Mouse (Mus musculus): Measurements from ENCODE around the gene Gm9603.
"Not testable (repeated sequence)": the region's sequence is repeated elsewhere in the genome, so short reads cannot be mapped to it uniquely, and the experiment has no call there.

The Gm9603 gene

DNA sequence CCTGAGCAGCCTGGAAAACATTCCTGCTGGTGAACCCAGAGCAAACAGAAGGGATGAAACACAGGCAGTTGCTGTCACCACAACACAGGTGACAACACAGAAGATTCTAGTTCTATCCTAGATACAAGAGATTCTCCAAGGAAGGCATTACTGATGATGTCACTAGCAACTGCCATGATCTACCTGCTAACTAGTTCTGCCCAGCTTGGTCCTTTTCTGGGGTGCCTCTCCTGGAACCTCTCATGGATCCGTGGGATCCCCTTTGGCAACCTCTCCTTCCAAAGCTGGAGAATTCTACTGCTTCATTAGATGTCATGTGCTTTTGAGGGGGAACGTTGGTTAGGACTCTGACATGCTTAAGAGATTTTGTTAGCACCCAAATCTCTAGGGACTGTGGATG is at the start of gene Gm9603:
Gene Gm9603, minus strand, starts transcription at position 101 of the 400 bp plus-strand sequence.
- not testable (repeated sequence) for DNase-seq

DNA sequence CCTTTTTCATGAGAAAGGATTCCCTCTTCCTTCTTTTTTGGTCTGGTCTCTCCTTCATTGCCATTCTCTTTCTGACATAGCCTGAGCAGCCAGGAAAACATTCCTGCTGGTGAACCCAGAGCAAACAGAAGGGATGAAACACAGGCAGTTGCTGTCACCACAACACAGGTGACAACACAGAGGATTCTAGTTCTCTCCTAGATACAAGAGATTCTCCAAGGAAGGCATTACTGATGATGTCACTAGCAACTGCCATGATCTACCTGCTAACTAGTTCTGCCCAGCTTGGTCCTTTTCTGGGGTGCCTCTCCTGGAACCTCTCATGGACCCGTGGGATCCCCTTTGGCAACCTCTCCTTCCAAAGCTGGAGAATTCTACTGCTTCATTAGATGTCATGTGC is 54.3 kb downstream of the Gm9603 start, which contains the start of gene Gm8265:
Gene Gm8265, minus strand, starts transcription at position 101 of the 400 bp plus-strand sequence.
- not testable (repeated sequence) for DNase-seq

Measured in kidney, postnatal 25 days (tissue).